Mouse (Mus musculus): ENCODE data around the gene Micu1. TPM values are rescaled to one million over a fixed set of nuclear protein-coding genes. Genes with fewer than 3 reads are reported as not detected.

Gene Micu1
- polyA plus RNA-seq, 1 experiment from 2014 or later: 75.2 TPM

GRCm38 (mm10) chr10:59808677-59809076 lies 106.4 kb downstream of the Micu1 start:
- no peak overlapping the region for H3K9ac ChIP-seq
- no peaks in the 10 kb centered on the region; the same call in 1 of the 2 replicates for H3K36me3 ChIP-seq (replicated peaks; ENCODE audit: control insufficient read depth, insufficient read depth)
- no peaks in the 10 kb centered on the region for H3K27me3 ChIP-seq (ENCODE audit: control insufficient read depth, insufficient read depth, low read length)
- no peak overlapping the region for H3K4me3 ChIP-seq (replicated peaks; ENCODE audit: low read length)
- H3K4me1 ChIP-seq (replicated peaks; ENCODE audit: control insufficient read depth, insufficient read depth, low read length): 0 out of 2 replicates have a peak, but pooled peaks cover 7% of the 10 kb centered on the region
- ATAC-seq (ENCODE audit: low FRiP score) (no peak), DNase-seq (ENCODE audit: low spot score) (no peak)
- no peak overlapping the region for H3K27ac ChIP-seq
- no peaks in the 10 kb centered on the region for H3K9me3 ChIP-seq (ENCODE audit: control insufficient read depth, low read length)
- WGBS: 87% methylated on average over 4 of the region's 4 CpGs
- no peak overlapping the region for H3K4me2 ChIP-seq (replicated peaks)

DNA sequence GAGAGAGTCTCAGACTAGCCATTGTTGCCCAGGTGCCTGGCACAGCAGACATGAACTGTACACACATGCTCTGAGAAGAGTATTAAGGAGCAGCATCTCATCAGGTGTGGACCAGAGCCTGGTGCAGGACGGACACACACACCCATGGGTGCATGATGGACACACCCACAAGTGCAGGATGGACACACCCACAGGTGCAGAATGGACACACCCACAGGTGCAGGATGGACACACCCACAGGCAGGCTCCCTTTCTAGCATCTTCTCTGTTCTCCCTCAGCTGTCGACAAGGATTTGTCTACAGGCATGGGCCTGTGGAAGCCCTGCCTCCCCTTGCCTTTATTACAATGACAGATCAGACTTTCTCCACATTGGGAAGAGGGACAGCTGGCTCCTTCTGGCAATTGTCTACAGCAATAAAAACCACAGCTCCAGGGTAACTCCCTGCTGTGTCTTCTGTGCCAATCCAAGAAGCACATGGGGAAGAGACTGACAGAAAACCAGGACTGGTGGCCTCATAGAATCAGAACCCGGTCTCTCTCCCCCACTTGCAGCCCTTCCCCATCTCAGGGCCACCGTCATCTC lies 107.8 kb downstream of the Micu1 start:
- Histone ChIP-seq H3K9ac (no peak overlapping the region), H3K9me3 (ENCODE audit: control insufficient read depth, low read length) (no peaks in the 10 kb centered on the region), H3K27ac (no peak overlapping the region), H3K4me1 (replicated peaks; ENCODE audit: control insufficient read depth, insufficient read depth, low read length) (0 out of 2 replicates have a peak, but pooled peaks cover 7% of the 10 kb centered on the region), H3K4me2 (replicated peaks) (no peak overlapping the region), H3K4me3 (replicated peaks; ENCODE audit: low read length) (no peak overlapping the region), H3K36me3 (replicated peaks; ENCODE audit: control insufficient read depth, insufficient read depth) (no peaks in the 10 kb centered on the region), H3K27me3 (ENCODE audit: control insufficient read depth, insufficient read depth, low read length) (no peaks in the 10 kb centered on the region)
- 74% methylated on average over 4 of the region's 4 CpGs for WGBS
- ATAC-seq (ENCODE audit: low FRiP score) (no peak), DNase-seq (ENCODE audit: low spot score) (no peak)

- no peak for ATAC-seq (ENCODE audit: low FRiP score)
- Histone ChIP-seq H3K36me3 (replicated peaks; ENCODE audit: control insufficient read depth, insufficient read depth) (no peaks in the 10 kb centered on the region), H3K9ac (no peak overlapping the region), H3K4me2 (replicated peaks) (no peak overlapping the region), H3K4me3 (replicated peaks; ENCODE audit: low read length) (no peak overlapping the region), H3K27me3 (ENCODE audit: control insufficient read depth, insufficient read depth, low read length) (no peaks in the 10 kb centered on the region), H3K27ac (no peak overlapping the region), H3K9me3 (ENCODE audit: control insufficient read depth, low read length) (no peaks in the 10 kb centered on the region), H3K4me1 (replicated peaks; ENCODE audit: control insufficient read depth, insufficient read depth, low read length) (0 out of 2 replicates have a peak, but pooled peaks cover 7% of the 10 kb centered on the region)
- 28% methylated on average over 13 of the region's 13 CpGs for WGBS
- DNase-seq (ENCODE audit: low spot score): no peak
These were observed 110.7 kb downstream of the Micu1 start for GRCm38 (mm10) chr10:59812939-59813338.

DNA sequence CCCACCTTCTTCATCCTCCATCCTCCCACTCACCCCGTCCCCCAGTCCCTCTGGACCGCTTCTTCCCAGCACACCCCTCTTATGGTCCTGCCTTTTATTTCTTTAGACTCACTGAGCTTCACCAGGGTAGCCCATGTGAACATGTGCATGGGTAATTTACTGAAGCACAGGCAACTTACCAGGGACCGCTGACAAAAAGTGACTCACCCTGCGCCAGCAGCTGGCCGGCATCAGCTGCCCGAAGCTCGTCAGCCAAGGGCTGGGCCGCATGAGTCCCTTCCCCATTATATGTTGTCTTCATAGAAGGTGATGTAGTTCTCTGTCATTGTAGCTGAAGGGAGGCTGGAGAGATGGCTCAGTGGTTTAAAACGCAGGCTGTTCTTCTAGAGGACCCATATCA lies 111.5 kb downstream of the Micu1 start:
- H3K36me3 ChIP-seq (replicated peaks; ENCODE audit: control insufficient read depth, insufficient read depth): no peaks in the 10 kb centered on the region
- no peak for DNase-seq (ENCODE audit: low spot score)
- H3K4me1 ChIP-seq (replicated peaks; ENCODE audit: control insufficient read depth, insufficient read depth, low read length): 0 out of 2 replicates have a peak, but pooled peaks cover 7% of the 10 kb centered on the region
- WGBS: 89% methylated on average over 9 of the region's 9 CpGs
- H3K4me3 ChIP-seq (replicated peaks; ENCODE audit: low read length): no peak overlapping the region
- no peak overlapping the region for H3K4me2 ChIP-seq (replicated peaks)
- no peak overlapping the region for H3K27ac ChIP-seq
- no peak for ATAC-seq (ENCODE audit: low FRiP score)
- H3K27me3 ChIP-seq (ENCODE audit: control insufficient read depth, insufficient read depth, low read length): no peaks in the 10 kb centered on the region
- no peak overlapping the region for H3K9ac ChIP-seq
- H3K9me3 ChIP-seq (ENCODE audit: control insufficient read depth, low read length): no peaks in the 10 kb centered on the region

DNA sequence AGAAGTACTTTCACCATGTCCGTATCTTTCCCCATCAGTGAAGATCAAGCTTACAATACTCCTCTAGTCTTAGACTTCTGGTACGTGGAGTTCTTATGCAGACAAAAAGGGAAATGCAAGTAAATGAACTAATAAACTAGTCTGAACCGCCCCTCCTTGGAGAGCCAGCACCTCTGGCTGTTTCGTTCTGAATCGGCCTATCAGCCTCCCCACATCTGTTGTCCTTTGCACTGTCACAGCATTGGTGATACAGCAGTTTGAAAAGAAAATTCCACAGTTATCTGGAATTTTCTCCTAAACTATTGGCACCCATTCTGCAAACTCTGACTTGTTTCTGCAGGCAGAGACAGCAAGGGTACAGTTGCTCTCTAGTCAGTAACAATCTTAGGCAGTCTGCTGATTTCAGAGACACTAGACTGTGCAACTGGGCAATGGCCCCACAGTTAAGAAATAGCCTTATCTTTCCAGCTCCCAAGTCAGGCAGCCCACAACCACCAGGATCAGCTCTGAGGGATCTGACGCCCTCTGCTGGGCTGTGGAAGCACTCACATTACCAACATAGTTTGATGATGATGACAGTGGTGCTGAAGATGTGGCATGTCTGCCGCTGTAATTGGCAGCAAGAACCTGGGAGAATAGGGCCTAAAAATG lies 112.4 kb downstream of the Micu1 start:
- DNase-seq (ENCODE audit: low spot score) (no peak), ATAC-seq (ENCODE audit: low FRiP score) (no peak)
- H3K9ac ChIP-seq: no peak overlapping the region
- WGBS: 78% methylated on average over 7 of the region's 7 CpGs
- H3K4me3 ChIP-seq (replicated peaks; ENCODE audit: low read length): no peak overlapping the region
- no peak overlapping the region for H3K4me2 ChIP-seq (replicated peaks)
- no peaks in the 10 kb centered on the region for H3K36me3 ChIP-seq (replicated peaks; ENCODE audit: control insufficient read depth, insufficient read depth)
- H3K27me3 ChIP-seq (ENCODE audit: control insufficient read depth, insufficient read depth, low read length): no peaks in the 10 kb centered on the region
- no peak overlapping the region for H3K27ac ChIP-seq
- 0 out of 2 replicates have a peak, but pooled peaks cover 7% of the 10 kb centered on the region for H3K4me1 ChIP-seq (replicated peaks; ENCODE audit: control insufficient read depth, insufficient read depth, low read length)
- no peaks in the 10 kb centered on the region for H3K9me3 ChIP-seq (ENCODE audit: control insufficient read depth, low read length)

GRCm38 (mm10) chr10:59816569-59816968 lies 114.3 kb downstream of the Micu1 start:
- H3K9me3 ChIP-seq (ENCODE audit: control insufficient read depth, low read length): no peaks in the 10 kb centered on the region
- 73% methylated on average over 6 of the region's 6 CpGs for WGBS
- H3K27ac ChIP-seq: no peak overlapping the region
- H3K4me2 ChIP-seq (replicated peaks): no peak overlapping the region
- H3K4me3 ChIP-seq (replicated peaks; ENCODE audit: low read length): no peak overlapping the region
- DNase-seq (ENCODE audit: low spot score): no peak
- no peaks in the 10 kb centered on the region for H3K36me3 ChIP-seq (replicated peaks; ENCODE audit: control insufficient read depth, insufficient read depth)
- no peak for ATAC-seq (ENCODE audit: low FRiP score)
- H3K27me3 ChIP-seq (ENCODE audit: control insufficient read depth, insufficient read depth, low read length): no peaks in the 10 kb centered on the region
- H3K4me1 ChIP-seq (replicated peaks; ENCODE audit: control insufficient read depth, insufficient read depth, low read length): 0 out of 2 replicates have a peak, but pooled peaks cover 7% of the 10 kb centered on the region
- H3K9ac ChIP-seq: no peak overlapping the region

DNA sequence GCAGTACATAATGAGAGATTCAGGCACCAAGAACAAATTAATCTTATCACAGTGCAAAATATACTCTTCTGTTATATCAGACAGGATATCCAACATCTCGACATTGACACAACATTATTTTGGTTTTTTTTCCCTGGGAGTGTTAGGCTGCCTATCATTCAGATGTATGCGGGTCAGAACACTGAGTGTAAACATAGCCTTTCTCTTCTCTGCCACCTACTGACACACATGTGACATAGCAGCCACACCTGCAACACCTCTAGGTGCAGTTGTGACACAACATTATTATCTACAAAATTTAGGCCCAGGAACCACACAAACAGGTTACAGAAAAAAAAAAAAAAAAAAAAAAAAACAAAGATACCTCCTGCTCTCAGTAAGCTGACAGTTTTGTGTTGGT lies 115.3 kb downstream of the Micu1 start:
- peak; percentile 65 for DNase-seq (ENCODE audit: low spot score)
- Histone ChIP-seq H3K4me3 (replicated peaks; ENCODE audit: low read length) (no peak overlapping the region), H3K4me1 (replicated peaks; ENCODE audit: control insufficient read depth, insufficient read depth, low read length) (0 out of 2 replicates have a peak, but pooled peaks cover 7% of the 10 kb centered on the region), H3K9me3 (ENCODE audit: control insufficient read depth, low read length) (no peaks in the 10 kb centered on the region), H3K9ac (no peak overlapping the region), H3K36me3 (replicated peaks; ENCODE audit: control insufficient read depth, insufficient read depth) (no peaks in the 10 kb centered on the region), H3K4me2 (replicated peaks) (no peak overlapping the region), H3K27me3 (ENCODE audit: control insufficient read depth, insufficient read depth, low read length) (no peaks in the 10 kb centered on the region), H3K27ac (no peak overlapping the region)
- 43% methylated on average over 2 of the region's 2 CpGs for WGBS
- ATAC-seq (ENCODE audit: low FRiP score): peak; percentile 21; the same call in 1 of the 2 replicates

GRCm38 (mm10) chr10:59817991-59818390 lies 115.7 kb downstream of the Micu1 start:
- WGBS: 77% methylated on average over 8 of the region's 8 CpGs
- Histone ChIP-seq H3K36me3 (replicated peaks; ENCODE audit: control insufficient read depth, insufficient read depth) (no peaks in the 10 kb centered on the region), H3K4me1 (replicated peaks; ENCODE audit: control insufficient read depth, insufficient read depth, low read length) (0 out of 2 replicates have a peak, but pooled peaks cover 3% of the 10 kb centered on the region), H3K9me3 (ENCODE audit: control insufficient read depth, low read length) (no peaks in the 10 kb centered on the region), H3K9ac (no peak overlapping the region), H3K4me3 (replicated peaks; ENCODE audit: low read length) (no peak overlapping the region), H3K4me2 (replicated peaks) (no peak overlapping the region), H3K27ac (no peak overlapping the region), H3K27me3 (ENCODE audit: control insufficient read depth, insufficient read depth, low read length) (no peaks in the 10 kb centered on the region)
- ATAC-seq (ENCODE audit: low FRiP score): no peak
- DNase-seq (ENCODE audit: low spot score): no peak

DNA sequence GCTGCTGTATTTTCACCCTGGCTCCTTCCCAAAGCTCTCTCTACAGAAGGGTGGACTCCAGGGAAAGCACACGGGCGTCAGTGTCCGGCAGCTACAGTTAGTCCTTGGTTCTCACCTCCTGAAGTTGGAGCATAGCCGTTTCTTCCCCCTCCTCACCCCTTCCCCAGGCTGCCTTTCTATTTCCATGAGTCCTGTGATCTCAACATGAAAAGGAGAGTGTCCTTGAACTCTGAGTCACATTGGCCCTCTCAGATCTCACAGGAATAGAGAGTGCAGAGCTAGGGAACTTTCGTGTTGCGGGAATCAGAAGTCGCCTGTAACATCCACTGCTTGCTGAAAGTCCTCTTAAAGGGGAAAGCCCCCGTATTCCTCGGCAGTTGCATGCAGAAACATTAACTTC lies 116.9 kb downstream of the Micu1 start:
- DNase-seq (ENCODE audit: low spot score): no peak
- Histone ChIP-seq H3K4me1 (replicated peaks; ENCODE audit: control insufficient read depth, insufficient read depth, low read length) (no peaks in the 10 kb centered on the region), H3K36me3 (replicated peaks; ENCODE audit: control insufficient read depth, insufficient read depth) (no peaks in the 10 kb centered on the region), H3K4me2 (replicated peaks) (no peak overlapping the region), H3K4me3 (replicated peaks; ENCODE audit: low read length) (no peak overlapping the region), H3K27me3 (ENCODE audit: control insufficient read depth, insufficient read depth, low read length) (no peaks in the 10 kb centered on the region), H3K27ac (no peak overlapping the region), H3K9ac (no peak overlapping the region), H3K9me3 (ENCODE audit: control insufficient read depth, low read length) (no peaks in the 10 kb centered on the region)
- no peak for ATAC-seq (ENCODE audit: low FRiP score)
- 83% methylated on average over 9 of the region's 9 CpGs for WGBS
